Mouse (Mus musculus): Measurements from ENCODE around the gene Klk1b4. TPM values are rescaled to one million over a fixed set of nuclear protein-coding genes. Genes with fewer than 3 reads are reported as not detected.

Gene Klk1b4
- polyA plus RNA-seq, 1 experiment from 2014 or later: not detected

DNA sequence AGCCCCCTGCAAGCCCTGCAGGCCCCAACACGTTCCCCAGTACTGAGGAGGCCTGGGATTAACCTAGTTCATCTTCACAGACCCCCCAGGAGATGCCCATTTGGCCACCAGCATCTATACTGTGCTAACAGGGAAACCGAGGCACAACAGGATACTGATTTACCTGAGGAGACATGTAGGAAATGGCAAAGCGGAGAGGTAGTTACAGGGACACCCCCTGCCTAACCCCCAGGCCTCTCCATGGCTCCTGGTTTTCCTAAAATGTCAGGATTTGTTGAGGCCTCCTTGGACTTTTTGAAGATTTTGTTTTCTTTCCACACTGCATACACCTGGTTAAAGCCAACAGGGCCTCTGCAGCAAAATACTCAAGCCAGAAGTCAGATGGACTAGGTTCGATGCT is 50.0 kb downstream of the Klk1b4 start, which contains the start of gene Acp4:
Gene Acp4, minus strand, starts transcription at position 101 of the 400 bp plus-strand sequence.
- no peak within 1 kb of the TSS for H3K9ac ChIP-seq
- H3K4me3 ChIP-seq (replicated peaks): no peak within 1 kb of the TSS
- no peak within 1 kb of the TSS for H3K4me2 ChIP-seq (replicated peaks)
- no peak within 1 kb of the TSS for H3K27ac ChIP-seq (replicated peaks)
- peaks cover 5% of the 10 kb centered on the region for H3K27me3 ChIP-seq
- 77% methylated on average over 4 of the region's 4 CpGs for WGBS
- H3K4me1 ChIP-seq: no peaks in the 10 kb centered on the region
- H3K9me3 ChIP-seq (replicated peaks): no peaks in the 10 kb centered on the region
- no peak for ATAC-seq (ENCODE audit: insufficient number of reproducible peaks, low FRiP score, low TSS enrichment, low read depth)
- peaks cover 18% of the 10 kb centered on the region for H3K36me3 ChIP-seq

DNA sequence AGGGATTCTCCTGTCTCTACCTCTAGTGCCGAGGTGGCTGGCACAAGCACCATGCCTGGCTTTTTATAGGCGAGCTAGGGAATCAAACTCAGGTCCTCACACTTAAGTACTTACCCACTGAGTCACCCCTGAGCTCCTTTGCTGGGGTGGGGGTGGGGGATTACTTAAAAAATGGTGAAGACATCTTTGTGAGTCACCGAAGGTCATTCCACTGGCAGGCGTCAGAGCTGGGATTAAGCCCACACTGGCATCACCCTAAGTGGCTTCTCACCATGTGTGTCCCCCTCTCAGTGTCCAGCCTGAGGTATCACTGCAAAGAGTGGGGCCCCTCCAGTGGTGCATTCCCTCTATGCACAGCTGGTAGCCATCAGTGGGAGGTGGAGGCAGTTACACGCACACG is 53.2 kb downstream of the Klk1b4 start:
- Histone ChIP-seq H3K27me3 (peaks cover 9% of the 10 kb centered on the region), H3K4me3 (replicated peaks) (no peak overlapping the region), H3K9me3 (replicated peaks) (no peaks in the 10 kb centered on the region), H3K27ac (replicated peaks) (no peak overlapping the region), H3K36me3 (no peaks in the 10 kb centered on the region), H3K9ac (no peak overlapping the region), H3K4me1 (peaks cover 5% of the 10 kb centered on the region), H3K4me2 (replicated peaks) (no peak overlapping the region)
- no peak for ATAC-seq (ENCODE audit: insufficient number of reproducible peaks, low FRiP score, low TSS enrichment, low read depth)
- WGBS: 64% methylated on average over 6 of the region's 6 CpGs

DNA sequence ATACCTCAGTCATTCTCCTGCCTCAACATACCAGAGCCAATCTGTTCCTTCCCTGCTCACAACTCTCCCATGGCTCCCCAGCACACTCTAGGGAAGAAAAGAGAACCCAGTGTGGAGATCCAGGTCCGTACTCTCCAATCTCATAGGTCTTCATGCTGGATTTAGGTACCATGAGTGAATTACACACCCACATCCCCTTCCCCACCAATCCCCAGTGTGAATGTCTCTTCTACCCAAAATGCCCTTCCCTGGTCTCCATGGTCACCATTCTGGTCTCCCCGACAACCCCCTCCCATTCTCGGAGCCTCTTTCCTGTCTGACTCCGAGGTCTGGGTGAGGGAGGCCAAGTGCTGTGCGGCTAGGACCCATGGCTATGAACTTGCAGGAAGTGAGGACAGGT is 53.9 kb downstream of the Klk1b4 start, which contains the start of gene Gm15517:
Gene Gm15517, plus strand, starts transcription at position 301 of the 400 bp plus-strand sequence.
- Histone ChIP-seq H3K4me1 (peaks cover 5% of the 10 kb centered on the region), H3K9ac (no peak within 1 kb of the TSS), H3K36me3 (no peaks in the 10 kb centered on the region), H3K9me3 (replicated peaks) (no peaks in the 10 kb centered on the region), H3K4me3 (replicated peaks) (no peak within 1 kb of the TSS), H3K27me3 (peaks cover 9% of the 10 kb centered on the region), H3K27ac (replicated peaks) (no peak within 1 kb of the TSS), H3K4me2 (replicated peaks) (no peak within 1 kb of the TSS)
- ATAC-seq (ENCODE audit: insufficient number of reproducible peaks, low FRiP score, low TSS enrichment, low read depth): no peak
- WGBS: 51% methylated on average over 5 of the region's 5 CpGs

Other genes with a start within 250 kb of the Klk1b4 start
- not detected in 2 replicates for gene Klk1b1, start 240.7 kb upstream of the Klk1b4 start, polyA plus RNA-seq (2015; fragmentation: Nextera tagmentation; extraction: Ambion mirVana)
- not detected in 2 replicates for gene Klk1b9, start 231.4 kb upstream of the Klk1b4 start, polyA plus RNA-seq (2015; fragmentation: Nextera tagmentation; extraction: Ambion mirVana)
- not detected in 2 replicates for gene Klk1b11, start 211.6 kb upstream of the Klk1b4 start, polyA plus RNA-seq (2015; fragmentation: Nextera tagmentation; extraction: Ambion mirVana)
- 0.27 and 0.39 TPM in 2 replicates for gene Klk1b26, start 195.3 kb upstream of the Klk1b4 start, polyA plus RNA-seq (2015; fragmentation: Nextera tagmentation; extraction: Ambion mirVana)
- not detected in 2 replicates for gene Klk1b27, start 155.1 kb upstream of the Klk1b4 start, polyA plus RNA-seq (2015; fragmentation: Nextera tagmentation; extraction: Ambion mirVana)
- gene Klk1b21, start 105.1 kb upstream of the Klk1b4 start, polyA plus RNA-seq (2015; fragmentation: Nextera tagmentation; extraction: Ambion mirVana): not detected in 2 replicates
- gene Klk1b22, start 94.8 kb upstream of the Klk1b4 start, polyA plus RNA-seq (2015; fragmentation: Nextera tagmentation; extraction: Ambion mirVana): not detected in 2 replicates
- not detected in 2 replicates for gene Klk1b16, start 70.7 kb upstream of the Klk1b4 start, polyA plus RNA-seq (2015; fragmentation: Nextera tagmentation; extraction: Ambion mirVana)
- gene Klk1b24, start 19.2 kb upstream of the Klk1b4 start, polyA plus RNA-seq (2015; fragmentation: Nextera tagmentation; extraction: Ambion mirVana): not detected in 2 replicates
- not detected in 2 replicates for gene Klk1b3, start 9.2 kb upstream of the Klk1b4 start, polyA plus RNA-seq (2015; fragmentation: Nextera tagmentation; extraction: Ambion mirVana)
- gene Klk1b5, start 8.5 kb downstream of the Klk1b4 start, polyA plus RNA-seq (2015; fragmentation: Nextera tagmentation; extraction: Ambion mirVana): not detected in 2 replicates
- gene Klk1, start 17.9 kb downstream of the Klk1b4 start, polyA plus RNA-seq (2015; fragmentation: Nextera tagmentation; extraction: Ambion mirVana): not detected in 2 replicates
- gene Gm36864, start 28.7 kb downstream of the Klk1b4 start, polyA plus RNA-seq (2015; fragmentation: Nextera tagmentation; extraction: Ambion mirVana): 0.24 TPM in 1 of 2 replicates, not detected in the other
- 1.1 and 1.3 TPM in 2 replicates for gene 1700028J19Rik, start 39.3 kb downstream of the Klk1b4 start, polyA plus RNA-seq (2015; fragmentation: Nextera tagmentation; extraction: Ambion mirVana)
- gene 2410002F23Rik, start 39.3 kb downstream of the Klk1b4 start, polyA plus RNA-seq (2015; fragmentation: Nextera tagmentation; extraction: Ambion mirVana): 151 and 162 TPM in 2 replicates
- gene Acp4, start 49.9 kb downstream of the Klk1b4 start, polyA plus RNA-seq (2015; fragmentation: Nextera tagmentation; extraction: Ambion mirVana): 0.23 and 0.30 TPM in 2 replicates
- gene Gm15517, start 54.0 kb downstream of the Klk1b4 start, polyA plus RNA-seq (2015; fragmentation: Nextera tagmentation; extraction: Ambion mirVana): not detected in 2 replicates
- gene Clec11a, start 99.5 kb downstream of the Klk1b4 start, polyA plus RNA-seq (2015; fragmentation: Nextera tagmentation; extraction: Ambion mirVana): 26.1 and 28.1 TPM in 2 replicates
- 3.7 and 6.1 TPM in 2 replicates for gene Shank1, start 102.8 kb downstream of the Klk1b4 start, polyA plus RNA-seq (2015; fragmentation: Nextera tagmentation; extraction: Ambion mirVana)
- 2.7 and 3.4 TPM in 2 replicates for gene Syt3, start 176.7 kb downstream of the Klk1b4 start, polyA plus RNA-seq (2015; fragmentation: Nextera tagmentation; extraction: Ambion mirVana)
- 1.4 and 1.5 TPM in 2 replicates for gene 1700008O03Rik, start 178.4 kb downstream of the Klk1b4 start, polyA plus RNA-seq (2015; fragmentation: Nextera tagmentation; extraction: Ambion mirVana)
- gene Lrrc4b, start 221.6 kb downstream of the Klk1b4 start, polyA plus RNA-seq (2015; fragmentation: Nextera tagmentation; extraction: Ambion mirVana): 1.3 TPM in 2 replicates